Mouse (Mus musculus) hindbrain, embryonic 12.5 days (tissue): ENCODE results near the gene Olfr763. TPM values are rescaled to one million over a fixed set of nuclear protein-coding genes. Genes with fewer than 3 reads are reported as not detected.
"Not testable (repeated sequence)": the region's sequence is repeated elsewhere in the genome, so short reads cannot be mapped to it uniquely, and the experiment has no call there.

Source experiments
- ATAC-seq: fragments of 200-750 bp; cut with Nextera tagmentation; 2 replicates; pipeline ENCODE4 v1.8.0; 2017; ENCODE audit warnings: moderate TSS enrichment; ENCODE audit not compliant: low FRiP score
- H3K27ac ChIP-seq: fragments of 300-500 bp; sonication (generic); 2 replicates; pipeline ENCODE4 v1.5.1; 2016; ENCODE audit warnings: mild to moderate bottlenecking
- H3K27me3 ChIP-seq: fragments of 300-500 bp; sonication (generic); 2 replicates; pipeline ENCODE4 v1.6.1; 2016; ENCODE audit warnings: mild to moderate bottlenecking
- H3K36me3 ChIP-seq: fragments of 300-500 bp; sonication (generic); 2 replicates; pipeline ENCODE4 v1.6.1; 2016; ENCODE audit warnings: mild to moderate bottlenecking
- H3K4me1 ChIP-seq: fragments of 300-500 bp; sonication (generic); 2 replicates; pipeline ENCODE4 v1.6.1; 2016
- H3K4me2 ChIP-seq: fragments of 300-500 bp; sonication (generic); replicated peaks from 2 replicates; pipeline ENCODE4 v1.6.1; 2016; ENCODE audit warnings: mild to moderate bottlenecking
- H3K4me3 ChIP-seq: fragments of 300-500 bp; sonication (generic); 2 replicates; pipeline ENCODE4 v1.5.1; 2016; ENCODE audit warnings: mild to moderate bottlenecking
- H3K9ac ChIP-seq: fragments of 300-500 bp; sonication (generic); 2 replicates; pipeline ENCODE4 v1.6.1; 2016; ENCODE audit warnings: mild to moderate bottlenecking, moderate library complexity
- H3K9me3 ChIP-seq: fragments of 300-500 bp; sonication (generic); replicated peaks from 2 replicates; pipeline ENCODE4 v1.6.1; 2016; ENCODE audit warnings: mild to moderate bottlenecking
- WGBS: fragments of 180-500 bp; shearing (Covaris S2); methylation state at CpG from one replicate; pipeline ENCODE4 v1.1.7; 2016; 5-methylcytosine and 5-hydroxymethylcytosine counted together
- polyA plus RNA-seq: library from polyadenylated mRNA; unstranded; fragments of >200 nt; fragmentation: Nextera tagmentation; extraction: Ambion mirVana; gene quantifications from 2 replicates; pipeline ENCODE4 v1.2.1, GENCODE M21; 2016

The Olfr763 gene
- polyA plus RNA-seq = not detected in 2 replicates

DNA sequence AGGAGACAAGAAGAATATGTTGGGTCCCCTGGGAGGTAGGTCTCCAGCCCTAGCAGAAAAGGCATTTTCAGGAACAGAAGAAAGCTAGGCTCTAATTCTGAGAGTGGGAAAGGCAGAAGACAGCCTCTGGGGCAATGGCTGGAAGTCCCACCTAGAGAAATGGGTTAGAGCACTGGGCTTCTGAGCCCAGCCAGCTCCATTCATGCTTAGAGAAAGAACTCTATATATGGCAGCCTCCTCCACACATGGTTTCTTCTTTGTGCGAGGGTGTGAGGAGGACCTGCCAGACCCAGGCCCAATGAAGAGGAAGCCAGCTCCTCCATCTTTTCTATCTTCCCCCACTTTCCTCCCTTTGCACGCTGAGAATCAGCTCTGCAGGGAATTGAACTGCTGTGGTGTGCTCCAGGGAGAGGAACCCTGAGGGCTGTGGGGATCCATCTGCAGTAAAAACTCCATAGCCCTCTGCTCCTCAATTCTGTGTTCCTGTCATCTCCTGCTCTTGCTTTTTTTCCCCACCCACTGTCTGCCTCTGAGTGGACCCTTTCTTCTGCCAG, at the start of gene Olfr763:
Gene Olfr763, plus strand, starts transcription at position 504 of the 554 bp plus-strand sequence.
- WGBS = 64% methylated on average over 2 of the region's 2 CpGs
- no peak for ATAC-seq
- no peak within 1 kb of the TSS for H3K27ac ChIP-seq

DNA sequence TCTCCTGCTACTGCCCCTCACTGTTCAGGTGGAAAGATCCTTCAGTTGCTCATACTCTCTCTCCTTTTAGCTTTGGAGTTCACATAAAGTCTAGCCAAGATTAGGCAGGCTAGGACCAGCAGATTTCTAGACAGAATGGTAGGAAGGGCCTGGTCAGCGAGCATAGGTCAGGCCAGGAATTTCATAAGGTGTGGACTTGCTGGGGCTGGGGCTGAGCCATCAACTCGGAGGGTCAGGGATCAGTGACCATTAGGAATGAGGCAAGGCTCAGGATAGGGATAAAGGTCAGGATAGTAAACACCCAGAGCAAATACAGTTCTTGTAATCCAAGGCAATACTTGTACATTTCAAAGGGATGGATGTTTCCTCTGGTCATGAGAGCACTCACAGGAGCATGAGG, 45.6 kb upstream of the Olfr763 start:
- ATAC-seq = no peak
- no peaks in the 10 kb centered on the region for H3K27me3 ChIP-seq
- no peak overlapping the region for H3K27ac ChIP-seq
- H3K36me3 ChIP-seq = no peaks in the 10 kb centered on the region
- H3K4me3 ChIP-seq = no peak overlapping the region
- no peaks in the 10 kb centered on the region for H3K9me3 ChIP-seq
- no peaks in the 10 kb centered on the region for H3K4me1 ChIP-seq
- H3K9ac ChIP-seq = no peak overlapping the region
- no peak overlapping the region for H3K4me2 ChIP-seq
- WGBS = 75% methylated on average over 2 of the region's 2 CpGs

More for the DNA sequence above, at the start of gene Olfr763:
- Histone ChIP-seq H3K4me3 (no peak within 1 kb of the TSS), H3K4me1 (no peaks in the 10 kb centered on the region), H3K27me3 (no peaks in the 10 kb centered on the region), H3K9ac (no peak within 1 kb of the TSS), H3K9me3 (no peaks in the 10 kb centered on the region; the same call in 1 of the 2 replicates), H3K4me2 (no peak within 1 kb of the TSS), H3K36me3 (no peaks in the 10 kb centered on the region)

DNA sequence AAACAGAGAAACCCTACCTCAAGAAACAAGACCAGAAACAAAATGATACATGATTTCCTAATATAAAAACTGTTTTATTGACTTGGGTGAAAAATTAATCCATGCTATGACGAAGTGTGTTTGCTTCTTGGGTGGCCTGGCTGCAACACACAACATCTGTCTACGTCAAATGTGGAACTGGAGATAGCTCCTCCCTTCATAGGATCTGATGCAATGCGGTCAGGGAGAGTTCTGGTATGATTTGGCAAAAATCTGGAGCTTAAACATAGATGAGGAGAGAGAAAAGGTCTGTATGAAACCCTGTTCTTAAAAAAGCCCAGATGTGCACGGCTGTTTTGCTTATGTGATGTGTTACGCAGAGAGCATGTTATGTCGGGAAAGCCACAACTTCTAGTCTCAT, 44.7 kb upstream of the Olfr763 start:
- Histone ChIP-seq H3K9ac (no peak overlapping the region), H3K36me3 (no peaks in the 10 kb centered on the region), H3K9me3 (no peaks in the 10 kb centered on the region), H3K27ac (no peak overlapping the region), H3K4me3 (no peak overlapping the region), H3K4me1 (no peaks in the 10 kb centered on the region), H3K4me2 (no peak overlapping the region), H3K27me3 (no peaks in the 10 kb centered on the region)
- ATAC-seq = no peak
- WGBS = 87% methylated on average over 6 of the region's 6 CpGs

DNA sequence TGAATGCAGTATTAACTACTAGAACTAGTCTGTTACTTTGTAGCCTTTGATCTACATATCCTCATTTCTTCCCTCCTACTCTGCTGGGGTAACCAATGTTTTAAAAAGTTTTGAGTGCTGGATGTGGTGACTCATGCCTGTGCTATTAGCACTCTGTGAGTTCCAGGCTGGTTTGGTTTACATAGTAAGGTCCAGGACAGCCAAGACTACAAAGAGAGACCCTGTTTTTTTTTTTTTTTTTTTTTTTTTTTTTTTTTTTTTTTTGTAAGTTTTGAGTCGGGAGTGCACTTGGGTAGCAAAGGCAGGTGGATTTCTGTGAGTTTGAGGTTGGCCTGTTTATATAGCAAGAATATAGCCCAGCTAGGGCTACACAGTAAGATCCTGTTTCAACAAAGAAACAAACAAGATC, 42.2 kb upstream of the Olfr763 start:
- Histone ChIP-seq H3K4me2 (no peak overlapping the region), H3K4me1 (no peaks in the 10 kb centered on the region), H3K9me3 (no peaks in the 10 kb centered on the region), H3K36me3 (no peaks in the 10 kb centered on the region), H3K27me3 (no peaks in the 10 kb centered on the region), H3K9ac (no peak overlapping the region), H3K27ac (no peak overlapping the region), H3K4me3 (no peak overlapping the region)
- WGBS = 35% methylated on average over 1 of the region's 1 CpGs
- no peak for ATAC-seq

DNA sequence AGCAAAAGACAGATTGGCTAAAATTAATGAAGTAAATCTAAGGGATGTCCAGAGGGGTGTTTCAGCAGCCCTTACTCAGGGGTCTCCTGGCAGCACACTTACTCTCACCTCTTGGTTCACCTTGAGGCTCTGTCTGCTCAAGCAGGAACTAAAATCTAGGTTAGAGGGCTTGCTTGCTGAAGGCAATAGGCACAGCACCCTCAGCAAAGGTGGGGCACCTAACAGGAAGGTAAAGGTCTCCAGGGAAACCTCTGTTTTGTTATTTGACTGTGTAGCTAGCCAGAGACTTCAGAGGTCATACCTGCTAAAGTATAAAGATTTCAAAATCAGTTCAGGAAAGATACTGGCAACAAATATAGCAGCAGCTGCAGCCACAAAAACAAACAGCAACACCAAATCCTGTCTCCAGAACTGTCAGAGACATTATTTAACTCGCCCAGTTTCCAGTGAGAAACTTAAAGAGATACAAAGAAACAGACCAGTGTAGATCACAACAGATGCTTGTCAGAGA, 39.8 kb upstream of the Olfr763 start:
- H3K36me3 ChIP-seq = no peaks in the 10 kb centered on the region
- H3K27me3 ChIP-seq = no peaks in the 10 kb centered on the region
- H3K27ac ChIP-seq = no peak overlapping the region
- H3K9ac ChIP-seq = no peak overlapping the region
- no peak overlapping the region for H3K4me2 ChIP-seq
- H3K9me3 ChIP-seq = no peaks in the 10 kb centered on the region
- H3K4me3 ChIP-seq = no peak overlapping the region
- 56% methylated on average over 1 of the region's 1 CpGs for WGBS
- ATAC-seq = no peak
- H3K4me1 ChIP-seq = no peaks in the 10 kb centered on the region

DNA sequence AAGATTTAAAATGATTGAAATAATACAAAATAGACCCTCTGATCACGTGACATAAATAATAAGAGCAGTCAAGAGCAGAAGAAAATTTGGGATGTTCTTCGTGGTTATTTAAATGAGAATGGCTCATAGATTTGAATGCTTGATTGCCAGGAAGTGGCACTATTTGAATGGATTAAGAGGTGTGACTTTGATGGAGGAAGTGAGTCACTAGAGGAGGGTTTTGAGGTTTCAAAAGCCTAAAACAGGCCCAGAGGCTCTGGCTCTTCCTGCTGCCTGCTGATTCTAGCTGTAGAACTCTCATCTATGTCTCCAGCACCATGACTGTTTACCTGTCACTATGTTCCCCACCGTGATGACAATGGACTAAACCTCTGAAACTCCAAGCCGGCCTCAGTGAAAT, 37.8 kb upstream of the Olfr763 start:
- Histone ChIP-seq H3K27ac (no peak overlapping the region), H3K9me3 (no peaks in the 10 kb centered on the region), H3K4me3 (no peak overlapping the region), H3K36me3 (no peaks in the 10 kb centered on the region), H3K4me1 (no peaks in the 10 kb centered on the region), H3K9ac (no peak overlapping the region), H3K27me3 (no peaks in the 10 kb centered on the region), H3K4me2 (no peak overlapping the region)
- ATAC-seq = no peak
- 76% methylated on average over 4 of the region's 4 CpGs for WGBS

DNA sequence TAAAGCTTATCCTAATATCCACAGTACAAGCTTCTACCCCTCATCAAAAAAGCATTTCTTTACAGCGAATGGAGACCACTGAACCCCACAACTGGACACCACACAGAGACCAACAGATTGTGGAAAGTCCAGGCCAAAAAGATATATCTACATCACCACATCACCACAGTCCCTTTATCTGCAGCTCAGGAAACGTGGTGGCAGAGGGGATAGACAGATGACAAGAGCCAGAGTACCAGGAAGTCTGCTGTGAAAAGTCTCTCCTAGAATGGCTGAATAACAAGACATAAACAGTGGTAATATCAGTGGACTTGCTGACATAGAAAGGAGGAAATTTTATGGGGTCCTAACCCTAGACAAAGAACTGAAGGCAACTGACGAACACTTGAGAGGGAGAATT, 34.2 kb upstream of the Olfr763 start:
- H3K36me3 ChIP-seq = no peaks in the 10 kb centered on the region
- ATAC-seq = no peak

DNA sequence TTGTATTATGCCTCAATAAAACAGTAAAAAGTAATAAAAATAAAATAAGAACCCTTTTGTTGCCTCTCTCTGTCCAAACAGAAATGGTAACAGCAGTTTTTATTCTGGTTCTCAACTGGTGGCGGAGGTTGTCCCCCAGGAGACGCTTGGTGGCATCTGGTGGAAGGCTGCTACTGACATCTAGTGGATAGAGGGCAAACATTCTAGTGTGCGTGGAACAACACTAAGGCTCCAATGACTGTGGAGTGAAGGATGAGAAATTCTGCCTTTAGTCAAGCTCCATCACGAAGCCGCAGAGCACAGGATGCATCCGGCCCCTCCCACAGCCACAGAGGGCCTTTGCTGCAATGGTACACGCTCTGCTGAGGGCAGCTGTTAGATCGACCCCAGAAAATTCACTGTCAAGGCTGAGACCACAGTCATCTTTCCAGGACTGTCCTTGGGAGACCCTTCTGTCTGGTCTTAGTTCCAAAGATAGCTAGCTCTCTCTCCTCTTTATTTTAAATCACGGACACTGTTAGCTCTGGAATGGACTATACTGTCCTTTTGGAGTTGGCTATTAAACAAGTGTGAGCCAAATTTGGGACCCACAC, 33.0 kb upstream of the Olfr763 start:
- WGBS = 23% methylated on average over 9 of the region's 9 CpGs
- Histone ChIP-seq H3K36me3 (no peaks in the 10 kb centered on the region), H3K27ac (no peak overlapping the region), H3K4me1 (no peaks in the 10 kb centered on the region), H3K9me3 (no peaks in the 10 kb centered on the region), H3K27me3 (no peaks in the 10 kb centered on the region), H3K9ac (no peak overlapping the region), H3K4me2 (no peak overlapping the region), H3K4me3 (no peak overlapping the region)
- ATAC-seq = peak; percentile 72

More for the DNA sequence above, 34.2 kb upstream of the Olfr763 start:
- 51% methylated on average over 3 of the region's 3 CpGs for WGBS
- no peaks in the 10 kb centered on the region for H3K4me1 ChIP-seq
- H3K9me3 ChIP-seq = no peaks in the 10 kb centered on the region
- no peak overlapping the region for H3K9ac ChIP-seq
- no peak overlapping the region for H3K4me2 ChIP-seq
- no peaks in the 10 kb centered on the region for H3K27me3 ChIP-seq
- no peak overlapping the region for H3K27ac ChIP-seq
- no peak overlapping the region for H3K4me3 ChIP-seq

DNA sequence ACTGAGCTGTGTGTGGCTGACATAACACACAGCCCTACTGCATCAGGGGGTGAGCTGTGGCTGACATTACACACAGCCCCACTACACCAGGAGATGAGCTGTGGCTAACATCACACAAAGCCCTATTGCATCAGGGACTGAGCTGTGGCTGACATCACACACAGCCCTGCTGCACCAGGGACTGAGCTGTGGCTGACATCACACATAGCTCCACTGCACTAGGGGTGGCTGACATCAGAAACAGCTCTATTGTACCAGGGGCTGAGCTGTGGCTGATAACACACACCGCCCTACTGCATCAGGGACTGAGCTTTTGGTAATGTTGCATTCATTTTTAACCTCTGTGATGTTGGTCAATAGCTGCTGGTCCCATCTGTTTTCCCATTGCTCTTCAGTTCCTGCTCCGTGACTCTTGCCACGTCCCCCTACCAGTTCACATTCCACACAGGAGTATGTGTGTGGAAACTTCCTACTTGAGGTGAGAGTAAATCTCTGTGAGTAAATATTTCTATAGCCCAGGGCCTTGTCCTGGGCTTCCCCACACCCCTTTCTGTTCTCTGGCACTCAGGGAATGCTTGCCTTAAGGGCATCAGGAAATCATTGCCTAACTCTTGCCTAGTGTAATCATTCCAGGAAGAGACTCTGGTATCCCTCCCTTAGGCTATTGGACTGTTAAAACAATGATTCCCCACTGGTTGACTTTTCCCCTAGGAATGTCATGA, 29.8 kb upstream of the Olfr763 start:
- WGBS = 73% methylated on average over 3 of the region's 3 CpGs
- Histone ChIP-seq H3K4me1 (no peaks in the 10 kb centered on the region), H3K4me3 (no peak overlapping the region), H3K36me3 (no peaks in the 10 kb centered on the region), H3K27ac (no peak overlapping the region), H3K9me3 (no peaks in the 10 kb centered on the region), H3K9ac (no peak overlapping the region), H3K4me2 (no peak overlapping the region), H3K27me3 (no peaks in the 10 kb centered on the region)
- no peak for ATAC-seq

DNA sequence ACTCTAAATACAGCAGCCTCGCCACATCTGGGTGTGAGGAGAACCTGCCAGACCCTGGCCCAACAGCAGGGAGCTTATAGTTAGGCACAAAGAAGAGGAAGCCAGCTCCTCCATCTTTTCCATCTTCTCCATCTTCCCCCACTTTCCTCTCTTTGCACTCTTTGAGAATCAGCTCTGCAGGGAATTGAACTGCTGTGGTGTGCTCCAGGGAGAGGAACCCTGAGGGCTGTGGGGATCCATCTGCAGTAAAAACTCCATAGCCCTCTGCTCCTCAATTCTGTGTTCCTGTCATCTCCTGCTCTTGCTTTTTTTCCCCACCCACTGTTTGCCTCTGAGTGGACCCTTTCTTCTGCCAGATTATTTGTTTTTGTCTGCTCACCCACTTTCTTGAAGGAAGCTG, 21.5 kb upstream of the Olfr763 start, which contains the start of gene Olfr9:
Gene Olfr9, plus strand, starts transcription at position 301 of the 400 bp plus-strand sequence.
- H3K4me1 ChIP-seq, H3K4me2 ChIP-seq, H3K9ac ChIP-seq, H3K4me3 ChIP-seq, H3K36me3 ChIP-seq, H3K27ac ChIP-seq, ATAC-seq, H3K27me3 ChIP-seq, H3K9me3 ChIP-seq: not testable (repeated sequence)
- 82% methylated on average over 1 of the region's 1 CpGs for WGBS

DNA sequence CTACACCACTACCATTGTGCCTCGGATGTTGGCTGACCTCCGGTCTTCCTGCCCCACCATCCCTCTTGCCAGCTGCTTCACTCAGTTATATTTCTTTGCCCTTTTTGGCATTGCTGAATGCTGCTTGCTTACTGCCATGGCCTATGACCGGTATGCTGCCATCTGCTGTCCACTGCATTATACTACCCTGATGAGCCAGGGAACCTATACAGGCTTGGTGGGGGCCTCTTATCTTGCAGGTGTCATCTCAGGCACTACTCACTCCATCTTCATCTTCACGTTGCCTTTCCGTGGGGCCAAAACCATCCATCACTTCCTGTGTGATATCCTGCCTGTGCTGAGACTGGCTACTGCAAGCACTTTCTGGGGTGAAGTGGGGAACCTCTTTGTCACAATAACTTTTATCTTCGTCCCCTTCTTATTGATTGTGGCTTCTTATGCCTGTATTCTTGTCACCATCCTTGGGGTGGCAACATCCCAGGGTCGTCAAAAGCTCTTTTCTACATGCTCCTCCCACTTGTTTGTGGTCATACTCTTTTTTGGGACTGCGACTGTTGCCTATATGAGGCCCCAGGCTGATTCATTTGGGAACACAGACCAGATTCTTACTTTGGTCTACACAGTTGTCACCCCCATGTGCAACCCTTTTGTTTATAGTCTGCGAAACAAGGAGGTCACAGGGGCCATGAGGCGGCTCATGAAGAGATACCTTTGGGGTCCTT, 20.3 kb upstream of the Olfr763 start:
- H3K27me3 ChIP-seq, H3K4me2 ChIP-seq, H3K36me3 ChIP-seq, H3K9me3 ChIP-seq, ATAC-seq, H3K9ac ChIP-seq, H3K4me1 ChIP-seq, H3K4me3 ChIP-seq, H3K27ac ChIP-seq: not testable (repeated sequence)
- 64% methylated on average over 7 of the region's 10 CpGs for WGBS

DNA sequence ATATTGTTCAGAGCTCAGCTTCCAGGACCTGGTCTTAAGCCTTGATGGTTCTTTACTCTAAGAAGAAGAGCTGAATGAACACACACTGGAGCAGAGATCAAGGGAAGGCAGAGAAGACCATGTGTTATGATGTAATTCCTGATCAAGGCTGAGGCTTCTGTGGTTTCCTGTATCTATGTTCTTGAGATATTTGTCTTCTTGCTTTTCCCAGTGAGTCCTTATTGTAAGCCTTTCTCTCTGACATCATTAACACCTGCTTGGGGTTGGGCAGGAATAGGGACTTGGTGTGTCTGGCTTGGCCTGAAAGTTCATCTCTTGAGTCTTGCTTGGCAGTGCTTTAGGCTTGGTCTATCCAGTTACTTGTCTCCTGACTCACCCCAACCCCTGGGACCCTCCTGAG, 19.6 kb upstream of the Olfr763 start:
- H3K4me1 ChIP-seq = no peaks in the 10 kb centered on the region
- ATAC-seq = no peak
- no peak overlapping the region for H3K27ac ChIP-seq
- H3K4me3 ChIP-seq = no peak overlapping the region
- no peaks in the 10 kb centered on the region for H3K36me3 ChIP-seq
- no peak overlapping the region for H3K4me2 ChIP-seq
- no peak overlapping the region for H3K9ac ChIP-seq
- no peaks in the 10 kb centered on the region for H3K27me3 ChIP-seq
- H3K9me3 ChIP-seq = no peaks in the 10 kb centered on the region
